Mouse (Mus musculus) liver, embryonic 16.5 days (tissue): ENCODE measurements around the gene Sub1. TPM values are rescaled to one million over a fixed set of nuclear protein-coding genes. Genes with fewer than 3 reads are reported as not detected.

Source experiments
- ATAC-seq: fragments of 200-750 bp; cut with Nextera tagmentation; 2 replicates; pipeline ENCODE4 v1.8.0; 2017; ENCODE audit warnings: low read depth, mild to moderate bottlenecking, moderate number of reproducible peaks, moderate library complexity
- H3K27ac ChIP-seq: fragments of 300-500 bp; sonication (generic); 2 replicates; pipeline ENCODE4 v1.5.1; 2014; ENCODE audit warnings: mild to moderate bottlenecking, low read length
- H3K27me3 ChIP-seq: fragments of 300-500 bp; sonication (generic); 2 replicates; pipeline ENCODE4 v1.6.1; 2014; ENCODE audit warnings: low read depth, low read length, mixed read lengths; ENCODE audit not compliant: control insufficient read depth, insufficient read depth
- H3K36me3 ChIP-seq: fragments of 300-500 bp; sonication (generic); 2 replicates; pipeline ENCODE4 v1.6.1; 2014; ENCODE audit warnings: mild to moderate bottlenecking; ENCODE audit not compliant: control insufficient read depth, insufficient read depth
- H3K4me1 ChIP-seq: fragments of 300-500 bp; sonication (generic); 2 replicates; pipeline ENCODE4 v1.6.1; 2014; ENCODE audit warnings: low read depth, low read length, mixed read lengths; ENCODE audit not compliant: control insufficient read depth
- H3K4me2 ChIP-seq: fragments of 300-500 bp; sonication (generic); 2 replicates; pipeline ENCODE4 v1.6.1; 2014; ENCODE audit warnings: low read depth, low read length, mixed read lengths
- H3K4me3 ChIP-seq: fragments of 300-500 bp; sonication (generic); 2 replicates; pipeline ENCODE4 v1.5.1; 2014; ENCODE audit warnings: low read depth, mild to moderate bottlenecking, low read length
- H3K9ac ChIP-seq: fragments of 300-500 bp; sonication (generic); 2 replicates; pipeline ENCODE4 v1.6.1; 2014; ENCODE audit warnings: low read depth, low read length
- H3K9me3 ChIP-seq: fragments of 300-500 bp; sonication (generic); replicated peaks from 2 replicates; pipeline ENCODE4 v1.6.1; 2016; ENCODE audit warnings: low read length; ENCODE audit not compliant: control insufficient read depth
- WGBS: fragments of 180-500 bp; shearing (Covaris S2); extraction: QIAGEN DNeasy Blood & Tissue Kit; methylation state at CpG from one replicate; pipeline ENCODE4 v1.1.7; 2014; ENCODE audit not compliant: insufficient replicate concordance; 5-methylcytosine and 5-hydroxymethylcytosine counted together
- polyA plus RNA-seq: library from polyadenylated mRNA; unstranded; fragments of >200 nt; fragmentation: Nextera tagmentation; extraction: Ambion mirVana; gene quantifications from 2 replicates; pipeline ENCODE4 v1.2.1, GENCODE M21; 2015

The Sub1 gene
- polyA plus RNA-seq, 1 experiment from 2014 or later, result 206 TPM

DNA sequence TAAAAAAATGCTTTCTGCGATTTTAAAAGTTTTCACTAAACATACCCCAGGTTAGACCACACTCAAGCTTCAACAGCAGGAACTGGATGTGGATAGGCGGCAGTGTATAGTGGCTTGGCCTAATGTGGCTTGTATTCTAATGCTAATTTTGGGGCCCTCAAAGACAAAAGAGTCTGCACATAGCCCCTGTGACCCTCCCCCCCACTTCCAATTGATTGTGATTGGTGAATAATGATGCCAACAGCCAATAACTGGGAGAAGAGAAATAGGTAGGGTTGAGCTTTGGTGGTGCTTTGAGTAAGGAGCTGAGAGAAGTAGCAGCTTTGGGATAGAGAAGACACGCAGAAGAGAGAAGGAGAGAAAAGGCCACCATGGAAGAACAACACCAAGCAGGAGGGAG, 35.7 kb upstream of the Sub1 start:
- Histone ChIP-seq H3K4me3 (no peak overlapping the region), H3K9me3 (no peaks in the 10 kb centered on the region), H3K27ac (no peak overlapping the region), H3K4me1 (no peaks in the 10 kb centered on the region), H3K4me2 (no peak overlapping the region), H3K9ac (no peak overlapping the region), H3K36me3 (no peaks in the 10 kb centered on the region), H3K27me3 (no peaks in the 10 kb centered on the region)
- whole genome bisulfite sequencing, result 76% methylated on average over 3 of the region's 3 CpGs
- no peak for ATAC-seq

DNA sequence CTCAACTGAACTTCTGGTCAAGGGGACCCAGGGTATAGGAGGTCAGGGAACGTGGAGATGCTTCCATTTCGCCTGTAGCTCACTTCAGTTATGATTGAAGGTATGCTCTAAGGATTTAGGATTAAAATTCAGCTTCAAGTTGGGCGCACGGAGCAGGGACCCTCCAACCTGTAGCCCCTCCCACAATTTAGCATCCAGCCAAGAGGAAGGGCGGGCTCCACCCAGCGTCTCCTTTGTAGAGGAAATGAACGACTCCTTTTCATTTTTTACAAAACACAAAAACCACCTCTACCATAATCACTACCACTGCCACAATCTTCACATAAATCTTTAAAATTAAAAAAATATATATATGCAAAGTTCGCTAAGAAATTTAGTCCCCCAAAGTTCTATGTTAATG, 35.1 kb upstream of the Sub1 start:
- Histone ChIP-seq H3K27ac (no peak overlapping the region), H3K9me3 (no peaks in the 10 kb centered on the region), H3K9ac (no peak overlapping the region), H3K4me3 (no peak overlapping the region), H3K4me2 (no peak overlapping the region), H3K36me3 (no peaks in the 10 kb centered on the region), H3K4me1 (no peaks in the 10 kb centered on the region), H3K27me3 (no peaks in the 10 kb centered on the region)
- no peak for ATAC-seq
- WGBS, result 70% methylated on average over 8 of the region's 8 CpGs

DNA sequence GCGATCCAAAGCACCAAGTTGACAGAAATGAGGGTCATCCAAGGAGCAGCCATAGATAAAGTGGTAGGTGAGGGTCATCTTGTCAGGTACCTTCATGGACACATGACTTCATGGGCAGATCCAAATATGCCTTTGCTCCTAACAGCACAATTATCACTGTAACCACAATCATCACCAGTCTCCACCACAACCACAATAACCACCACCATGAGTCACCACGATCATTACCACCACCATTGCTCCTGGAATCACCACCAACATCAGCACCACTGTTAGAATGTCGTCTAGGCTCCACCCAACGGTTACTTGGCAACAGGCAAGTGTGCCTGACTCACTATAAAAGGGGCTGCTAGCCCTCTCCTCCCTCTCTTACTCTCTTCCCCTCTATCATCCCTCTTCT, 33.4 kb upstream of the Sub1 start:
- H3K27me3 ChIP-seq, result no peaks in the 10 kb centered on the region
- H3K9ac ChIP-seq, result no peak overlapping the region
- H3K4me2 ChIP-seq, result no peak overlapping the region
- H3K27ac ChIP-seq, result no peak overlapping the region
- 33% methylated on average over 4 of the region's 4 CpGs for WGBS
- no peak for ATAC-seq
- H3K36me3 ChIP-seq, result no peaks in the 10 kb centered on the region
- no peak overlapping the region for H3K4me3 ChIP-seq
- no peaks in the 10 kb centered on the region for H3K9me3 ChIP-seq
- H3K4me1 ChIP-seq, result no peaks in the 10 kb centered on the region

DNA sequence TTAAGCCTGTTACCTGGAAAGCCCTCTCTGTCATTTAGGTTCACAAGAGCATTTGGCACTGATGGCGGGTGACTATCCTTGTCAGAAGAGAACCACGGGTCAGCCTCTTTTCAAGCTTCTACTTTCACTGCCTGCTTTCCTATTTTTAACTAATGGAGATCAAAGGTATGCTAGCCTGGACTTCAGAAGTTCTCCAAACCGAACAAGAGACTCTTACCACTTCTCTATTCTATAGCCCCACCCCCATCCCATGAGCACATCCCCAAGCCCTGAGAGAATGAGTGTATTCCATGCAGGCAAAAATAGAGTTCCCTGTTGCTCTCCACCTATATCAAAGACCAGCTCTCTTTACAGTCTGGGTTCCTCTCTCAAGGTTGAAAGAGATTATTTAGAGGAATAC, 31.0 kb upstream of the Sub1 start:
- H3K4me2 ChIP-seq, result no peak overlapping the region
- H3K9me3 ChIP-seq, result no peaks in the 10 kb centered on the region
- no peaks in the 10 kb centered on the region for H3K36me3 ChIP-seq
- no peak overlapping the region for H3K4me3 ChIP-seq
- H3K27me3 ChIP-seq, result no peaks in the 10 kb centered on the region
- 39% methylated on average over 3 of the region's 3 CpGs for WGBS
- H3K9ac ChIP-seq, result no peak overlapping the region
- H3K4me1 ChIP-seq, result no peaks in the 10 kb centered on the region
- ATAC-seq, result no peak
- no peak overlapping the region for H3K27ac ChIP-seq

DNA sequence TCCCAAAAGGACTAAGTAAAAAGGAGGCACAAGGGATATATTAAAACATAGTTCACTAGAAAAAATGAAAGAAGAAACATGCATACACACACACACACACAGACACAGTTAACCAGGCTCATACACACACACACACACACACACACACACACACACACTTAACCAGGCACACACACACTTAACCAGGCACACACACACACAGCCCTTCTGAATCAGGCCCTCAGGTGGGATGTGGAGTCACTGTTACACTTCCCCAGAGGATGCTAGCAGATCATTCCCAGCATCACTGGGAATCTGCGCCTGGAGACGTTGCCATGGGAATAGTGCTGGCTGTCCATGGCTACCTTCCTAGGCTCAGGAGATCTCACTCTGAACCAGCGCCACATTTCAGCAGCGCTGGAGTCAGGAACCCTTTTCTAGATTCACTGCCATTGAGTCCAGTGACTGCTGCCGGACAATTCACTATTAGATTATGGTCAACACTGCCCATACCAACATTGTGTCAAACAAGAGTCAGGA, 30.2 kb upstream of the Sub1 start:
- WGBS, result 72% methylated on average over 5 of the region's 5 CpGs
- Histone ChIP-seq H3K27me3 (no peaks in the 10 kb centered on the region), H3K9ac (no peak overlapping the region), H3K4me2 (no peak overlapping the region), H3K4me1 (no peaks in the 10 kb centered on the region), H3K27ac (no peak overlapping the region), H3K9me3 (no peaks in the 10 kb centered on the region), H3K36me3 (no peaks in the 10 kb centered on the region), H3K4me3 (no peak overlapping the region)
- no peak for ATAC-seq

DNA sequence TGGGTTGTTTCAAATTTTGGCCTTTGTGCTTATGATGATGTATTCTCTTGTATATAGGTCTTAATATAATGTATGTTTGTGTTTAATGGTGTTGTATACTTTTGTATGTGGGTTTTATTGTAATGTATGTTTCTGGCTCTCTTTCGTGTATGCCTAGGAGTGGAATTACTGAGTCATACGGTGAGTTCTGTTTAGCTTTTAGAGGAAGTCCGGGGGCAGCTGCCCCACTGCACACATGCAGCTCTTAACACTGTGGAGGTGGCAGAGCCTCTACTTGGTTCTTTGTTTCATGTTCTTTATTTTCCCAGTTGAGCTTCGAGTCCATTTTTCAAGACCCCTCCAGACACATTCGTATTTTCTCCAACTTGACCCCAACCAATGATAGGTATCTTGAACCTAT, 29.2 kb upstream of the Sub1 start:
- H3K27ac ChIP-seq, result no peak overlapping the region
- H3K9ac ChIP-seq, result no peak overlapping the region
- no peaks in the 10 kb centered on the region for H3K27me3 ChIP-seq
- no peak for ATAC-seq
- H3K4me1 ChIP-seq, result no peaks in the 10 kb centered on the region
- H3K4me3 ChIP-seq, result no peak overlapping the region
- H3K9me3 ChIP-seq, result no peaks in the 10 kb centered on the region
- no peak overlapping the region for H3K4me2 ChIP-seq
- no peaks in the 10 kb centered on the region for H3K36me3 ChIP-seq
- 33% methylated on average over 5 of the region's 5 CpGs for WGBS

DNA sequence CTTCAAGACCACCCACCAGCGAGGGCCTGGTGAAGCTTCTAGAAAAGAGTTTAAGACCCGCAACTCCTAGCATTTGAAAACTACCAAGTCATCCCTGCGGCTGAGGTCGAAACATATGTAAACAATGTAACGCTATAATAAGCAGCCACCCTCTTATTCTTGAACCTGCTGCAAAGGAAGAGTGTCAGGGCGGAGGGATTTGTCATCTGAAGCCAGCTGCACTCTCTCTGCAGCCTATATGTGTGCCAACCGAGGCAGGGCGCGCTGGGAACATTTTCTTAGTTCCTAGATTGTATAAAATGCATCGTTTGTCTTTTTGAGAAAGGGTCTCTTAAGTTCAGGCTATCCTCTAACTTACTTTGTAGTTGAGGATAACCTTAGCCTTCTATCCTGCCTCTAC, 28.6 kb upstream of the Sub1 start:
- ATAC-seq, result no peak
- Histone ChIP-seq H3K36me3 (no peaks in the 10 kb centered on the region), H3K9me3 (no peaks in the 10 kb centered on the region), H3K4me2 (no peak overlapping the region), H3K9ac (no peak overlapping the region), H3K4me1 (no peaks in the 10 kb centered on the region), H3K4me3 (no peak overlapping the region), H3K27ac (no peak overlapping the region), H3K27me3 (no peaks in the 10 kb centered on the region)
- 72% methylated on average over 10 of the region's 10 CpGs for WGBS

DNA sequence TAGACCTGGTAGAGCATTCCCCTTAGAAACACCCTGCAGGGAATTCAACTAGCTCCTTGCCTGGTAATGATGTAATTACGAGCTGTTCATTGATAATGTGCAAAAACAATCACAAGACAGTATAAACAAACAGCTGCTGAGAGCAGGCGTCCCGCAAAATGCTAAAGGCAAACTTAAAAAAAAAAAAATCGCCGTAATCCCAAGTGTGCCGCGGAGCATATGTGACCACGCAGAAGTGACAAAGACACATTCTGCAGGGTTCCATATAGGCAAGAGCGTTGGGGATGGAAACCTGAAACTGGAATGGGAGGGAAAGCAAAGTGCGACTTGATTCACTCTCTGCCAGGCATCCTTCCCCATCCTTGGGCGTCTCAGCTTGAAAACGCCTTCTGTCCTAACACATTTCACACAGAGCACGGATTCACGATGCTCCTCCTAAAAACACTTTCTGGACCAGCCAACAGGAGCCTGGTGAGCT, 28.0 kb upstream of the Sub1 start:
- no peak overlapping the region for H3K9ac ChIP-seq
- no peak overlapping the region for H3K4me2 ChIP-seq
- no peak overlapping the region for H3K27ac ChIP-seq
- H3K27me3 ChIP-seq, result no peaks in the 10 kb centered on the region
- no peak for ATAC-seq
- WGBS, result 57% methylated on average over 14 of the region's 14 CpGs
- no peak overlapping the region for H3K4me3 ChIP-seq
- H3K36me3 ChIP-seq, result no peaks in the 10 kb centered on the region
- no peaks in the 10 kb centered on the region for H3K9me3 ChIP-seq
- no peaks in the 10 kb centered on the region for H3K4me1 ChIP-seq

DNA sequence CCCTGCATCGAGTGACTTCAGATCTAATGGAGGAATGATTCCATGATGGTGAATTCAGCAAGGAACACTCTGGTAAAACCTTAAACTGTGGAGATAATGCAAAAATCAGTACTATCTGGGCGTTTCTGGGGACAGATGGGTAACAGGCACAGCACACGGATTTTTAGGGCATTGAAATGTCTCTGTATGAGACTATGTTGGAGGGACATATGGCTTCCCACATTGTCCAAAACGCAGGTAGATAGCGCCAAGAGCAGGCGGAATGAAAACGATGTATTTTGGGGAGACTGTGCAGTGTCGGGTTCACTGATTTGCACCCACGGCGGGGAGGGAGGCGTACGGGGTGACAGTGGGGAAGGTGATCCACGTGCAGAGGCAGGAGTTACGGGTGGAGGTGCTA, 22.7 kb upstream of the Sub1 start:
- Histone ChIP-seq H3K4me3 (no peak overlapping the region), H3K36me3 (no peaks in the 10 kb centered on the region), H3K27ac (no peak overlapping the region), H3K9me3 (no peaks in the 10 kb centered on the region), H3K4me1 (no peaks in the 10 kb centered on the region), H3K27me3 (no peaks in the 10 kb centered on the region), H3K9ac (no peak overlapping the region), H3K4me2 (no peak overlapping the region)
- ATAC-seq, result no peak
- WGBS, result 74% methylated on average over 14 of the region's 14 CpGs

DNA sequence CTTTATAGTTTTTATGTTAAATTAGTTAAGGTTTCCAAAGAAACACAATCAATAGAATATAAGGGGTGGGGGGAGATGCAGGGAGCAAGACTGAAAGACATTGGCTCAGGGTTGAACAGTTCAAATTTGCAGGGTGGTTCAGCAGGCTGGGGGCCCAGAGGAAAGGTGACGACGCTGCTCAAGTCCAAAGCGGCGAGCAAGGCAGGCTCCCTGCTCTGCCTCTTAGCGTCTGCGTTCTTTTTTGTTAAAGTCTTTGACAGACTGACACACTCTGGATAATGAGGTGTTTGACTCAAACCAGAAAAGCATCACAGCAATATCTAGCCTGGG, 21.6 kb upstream of the Sub1 start:
- Histone ChIP-seq H3K9ac (no peak overlapping the region), H3K27me3 (no peaks in the 10 kb centered on the region), H3K9me3 (no peaks in the 10 kb centered on the region), H3K36me3 (no peaks in the 10 kb centered on the region), H3K4me2 (no peak overlapping the region), H3K4me1 (no peaks in the 10 kb centered on the region), H3K4me3 (no peak overlapping the region), H3K27ac (no peak overlapping the region)
- ATAC-seq, result no peak
- 71% methylated on average over 6 of the region's 6 CpGs for WGBS
